Mouse (Mus musculus) gastrocnemius, adult 2 months (tissue): ENCODE data around the gene Rbm12. TPM values are rescaled to one million over a fixed set of nuclear protein-coding genes. Genes with fewer than 3 reads are reported as not detected.
A peak's percentile ranks its signal among the peaks of the same experiment; 100 is the strongest.

ENCODE experiments used
- DNase-seq: peaks from one replicate; pipeline ENCODE4 v3.0.0; 2022
- H3K27ac ChIP-seq: fragments of 200-600 bp; 2 replicates; pipeline ENCODE4 v1.8.1; 2022; ENCODE audit warnings: mild to moderate bottlenecking
- H3K4me3 ChIP-seq: fragments of 200-600 bp; 2 replicates; pipeline ENCODE4 v1.8.1; 2022; ENCODE audit warnings: mild to moderate bottlenecking, moderate library complexity
- CTCF ChIP-seq: fragments of 200-600 bp; IDR thresholded peaks from 2 replicates; pipeline ENCODE4 v1.8.1; 2022; ENCODE audit warnings: antibody characterized with exemption, mild to moderate bottlenecking, moderate library complexity
- intact Hi-C: fragments of 180-260 bp; cut with DNase I; formaldehyde crosslinking; loops from one replicate; pipeline ENCODE4 v1.15.1; 2025
- total RNA-seq, 2 experiments: library from RNA; stranded (reverse); gene quantifications; 2 replicates each; pipeline ENCODE4 v1.2.3; 2021

Gene Rbm12
- total RNA-seq, 2 experiments from 2014 or later, result 4.9 to 8.1 TPM

GRCm38 (mm10) chr2:156073725-156074124, 38.1 kb downstream of the Rbm12 start:
- no peak for DNase-seq
- TF ChIP-seq CTCF, result no peak

GRCm38 (mm10) chr2:156071236-156071635, 40.5 kb downstream of the Rbm12 start:
- Histone ChIP-seq H3K27ac (no peak overlapping the region), H3K4me3 (no peak overlapping the region)
- TF ChIP-seq CTCF, result no peak
- intact Hi-C loops, result no loop called here
- DNase-seq, result no peak

More at GRCm38 (mm10) chr2:156073725-156074124, 38.1 kb downstream of the Rbm12 start:
- H3K4me3 ChIP-seq, result no peak overlapping the region
- H3K27ac ChIP-seq, result no peak overlapping the region
- intact Hi-C loops, result no loop called here

- DNase-seq, result no peak
- intact Hi-C loops, result no loop called here
These were observed 43.9 kb downstream of the Rbm12 start for GRCm38 (mm10) chr2:156067916-156068315.

GRCm38 (mm10) chr2:156066126-156066525, 45.7 kb downstream of the Rbm12 start:
- intact Hi-C loops, result no loop called here
- peak overlapping the region; percentile 70; the same call in 1 of the 2 replicates for H3K27ac ChIP-seq
- peak overlapping the region; percentile 89 for H3K4me3 ChIP-seq
- DNase-seq, result no peak
- no peak for TF ChIP-seq CTCF

More at GRCm38 (mm10) chr2:156067916-156068315, 43.9 kb downstream of the Rbm12 start:
- H3K27ac ChIP-seq, result no peak overlapping the region
- TF ChIP-seq CTCF, result no peak
- no peak overlapping the region for H3K4me3 ChIP-seq

GRCm38 (mm10) chr2:156065099-156066041, 46.4 kb downstream of the Rbm12 start, which contains the start of gene Spag4:
Gene Spag4 (plus strand): TSS chr2:156065175.
- H3K4me3 ChIP-seq, result peak within 1 kb of the TSS; percentile 89
- TF ChIP-seq CTCF, result no peak
- DNase-seq, result peak; percentile 82
- intact Hi-C loops, result no loop called here
- H3K27ac ChIP-seq, result peak within 1 kb of the TSS; percentile 70

GRCm38 (mm10) chr2:156052816-156053215, 59.0 kb downstream of the Rbm12 start, which contains the start of gene Fer1l4:
Gene Fer1l4 (minus strand): TSS chr2:156052947.
- no peak for TF ChIP-seq CTCF
- no peak for DNase-seq
- no peak within 1 kb of the TSS for H3K4me3 ChIP-seq
- no peak within 1 kb of the TSS for H3K27ac ChIP-seq
- intact Hi-C loops, result no loop called here

- Histone ChIP-seq H3K27ac (no peak overlapping the region), H3K4me3 (no peak overlapping the region)
- no peak for TF ChIP-seq CTCF
- intact Hi-C loops, result no loop called here
- DNase-seq, result no peak
These were observed 63.8 kb downstream of the Rbm12 start for GRCm38 (mm10) chr2:156047929-156048328.

- no peak for DNase-seq
These were observed 68.9 kb downstream of the Rbm12 start for GRCm38 (mm10) chr2:156042903-156043302.

More at GRCm38 (mm10) chr2:156042903-156043302, 68.9 kb downstream of the Rbm12 start:
- no peak overlapping the region for H3K4me3 ChIP-seq
- no peak overlapping the region for H3K27ac ChIP-seq
- intact Hi-C loops, result no loop called here
- TF ChIP-seq CTCF, result no peak

Other genes with a start within 250 kb of the Rbm12 start
- gene Uqcc1, start 181.7 kb downstream of the Rbm12 start, total RNA-seq, result 100 to 1,000 TPM; 139 to 198 TPM
- gene Gm15557, start 171.2 kb downstream of the Rbm12 start, total RNA-seq, result not detected
- under 1 TPM in 1 of 2 experiments, not detected in 1; 0.08 TPM for gene Gdf5, start 166.6 kb downstream of the Rbm12 start, total RNA-seq
- 1 to 10 TPM; 3.8 to 4.6 TPM for gene Cep250, start 155.5 kb downstream of the Rbm12 start, total RNA-seq
- under 1 TPM; 0.66 to 0.70 TPM for gene 6430550D23Rik, start 104.0 kb downstream of the Rbm12 start, total RNA-seq
- 10 to 100 TPM; 41.3 to 47.4 TPM for gene Ergic3, start 103.9 kb downstream of the Rbm12 start, total RNA-seq
- not detected for gene Fer1l4, start 59.0 kb downstream of the Rbm12 start, total RNA-seq
- under 1 TPM; 0.33 to 0.36 TPM for gene Spag4, start 46.8 kb downstream of the Rbm12 start, total RNA-seq
- 10 to 100 TPM in 1 of 2 experiments, 1 to 10 TPM in 1; 8.6 to 10.1 TPM for gene Cpne1, start within 50 bp of the Rbm12 start, total RNA-seq
- 1 to 10 TPM; 3.8 to 4.3 TPM for gene Gm28036, start 15.1 kb upstream of the Rbm12 start, total RNA-seq
- 100 to 1,000 TPM; 187 to 259 TPM for gene Romo1, start 32.1 kb upstream of the Rbm12 start, total RNA-seq
- gene Nfs1, start 32.2 kb upstream of the Rbm12 start, total RNA-seq, result 10 to 100 TPM; 75.3 to 83.5 TPM
- 100 to 1,000 TPM; 119 TPM for gene Rbm39, start 68.3 kb upstream of the Rbm12 start, total RNA-seq
- gene Phf20, start 84.5 kb upstream of the Rbm12 start, total RNA-seq, result 10 to 100 TPM; 30.8 to 31.4 TPM
- gene Cnbd2, start 200.3 kb upstream of the Rbm12 start, total RNA-seq, result under 1 TPM; 0.86 to 0.92 TPM
- 10 to 100 TPM; 61.0 to 61.2 TPM for gene Scand1, start 200.7 kb upstream of the Rbm12 start, total RNA-seq